Comparison of ENCODE assay signal across 8 mouse cellular contexts in the genomic region with DNA sequence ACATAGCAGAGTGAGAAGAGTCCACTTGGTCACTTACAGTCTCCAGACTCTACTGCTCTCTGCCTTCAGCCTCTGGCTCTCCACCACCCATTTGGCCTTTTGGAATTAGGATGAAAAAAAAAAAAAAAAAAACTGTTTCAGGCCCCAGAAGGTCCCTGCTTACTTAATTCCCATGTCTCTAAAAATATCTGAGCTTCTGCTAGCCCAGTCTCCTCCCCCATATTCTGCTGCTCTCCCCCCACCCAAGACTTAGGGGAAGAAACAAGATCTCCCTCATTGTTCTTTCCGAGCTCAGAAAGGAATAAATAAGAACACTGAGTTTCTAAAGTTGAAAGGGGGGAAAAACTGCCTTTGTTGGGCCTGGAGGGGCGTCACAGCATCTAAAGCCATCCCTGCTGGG. TPM values are rescaled to one million over a fixed set of nuclear protein-coding genes. Genes with fewer than 3 reads are reported as not detected.
A peak's percentile ranks its signal among the peaks of the same experiment; 100 is the strongest.
DNase-seq lines count a peak whose midpoint lies in the region; ATAC-seq and TF ChIP-seq lines count a peak whose summit lies in the region.

No protein-coding gene starts in this region.

- peak overlapping the region; percentile 31; the same call in 1 of the 2 replicates for H3K9ac ChIP-seq in lung, embryonic 14.5 days
- no peak overlapping the region for H3K9ac ChIP-seq in intestine, embryonic 15.5 days
- 0 out of 2 replicates have a peak overlapping the region, but pooled peaks have one; percentile 5 for H3K9ac ChIP-seq in neural tube, embryonic 15.5 days (replicated peaks)

- H3K36me3 ChIP-seq in lung, embryonic 14.5 days (ENCODE audit: insufficient read depth) = peaks cover 13% of the 10 kb centered on the region; the same call in 1 of the 2 replicates
- H3K36me3 ChIP-seq in intestine, embryonic 15.5 days = no peaks in the 10 kb centered on the region
- H3K36me3 ChIP-seq in neural tube, embryonic 15.5 days = no peaks in the 10 kb centered on the region

- no peaks in the 10 kb centered on the region for H3K9me3 ChIP-seq in lung, embryonic 14.5 days (ENCODE audit: low read depth, low read length)
- no peaks in the 10 kb centered on the region for H3K9me3 ChIP-seq in intestine, embryonic 15.5 days
- no peaks in the 10 kb centered on the region for H3K9me3 ChIP-seq in neural tube, embryonic 15.5 days (replicated peaks)

- TF ChIP-seq CTCF in lung, embryonic 14.5 days (IDR thresholded peaks at IDR 0.05; ENCODE audit: low read depth) = no peak
- no peak for TF ChIP-seq CTCF in embryonic fibroblast, embryonic 13.5 days (IDR thresholded peaks at IDR 0.05; ENCODE audit: borderline replicate concordance, insufficient read depth, low read length)

- no peak for TF ChIP-seq POLR2A in embryonic fibroblast, embryonic 13.5 days (IDR thresholded peaks at IDR 0.05; ENCODE audit: low read depth, low read length)

- intact Hi-C loops in left cerebral cortex, postnatal 36 days (cut with DNase I) = no loop called here

- H3K27me3 ChIP-seq in lung, embryonic 14.5 days (ENCODE audit: insufficient read depth, low read length) = no peaks in the 10 kb centered on the region
- H3K27me3 ChIP-seq in intestine, embryonic 15.5 days (replicated peaks) = no peaks in the 10 kb centered on the region
- H3K27me3 ChIP-seq in neural tube, embryonic 15.5 days (replicated peaks) = no peaks in the 10 kb centered on the region

- H3K4me2 ChIP-seq in lung, embryonic 14.5 days = peak overlapping the region; percentile 43
- H3K4me2 ChIP-seq in intestine, embryonic 15.5 days (replicated peaks) = peak overlapping the region; percentile 31
- H3K4me2 ChIP-seq in neural tube, embryonic 15.5 days = peak overlapping the region; percentile 27; the same call in 1 of the 2 replicates

- H3K4me1 ChIP-seq in lung, embryonic 14.5 days (ENCODE audit: insufficient read depth) = peaks cover 32% of the 10 kb centered on the region
- H3K4me1 ChIP-seq in embryonic fibroblast, embryonic 13.5 days (ENCODE audit: control insufficient read depth, insufficient read depth, low read length) = peaks cover 14% of the 10 kb centered on the region
- peaks cover 33% of the 10 kb centered on the region for H3K4me1 ChIP-seq in intestine, embryonic 15.5 days (replicated peaks)
- peaks cover 41% of the 10 kb centered on the region for H3K4me1 ChIP-seq in neural tube, embryonic 15.5 days

- peak; percentile 57 for ATAC-seq in lung, embryonic 14.5 days (ENCODE audit: insufficient read depth)
- 0 out of 2 replicates have a peak, but pooled peaks have one; percentile 50 for ATAC-seq in intestine, embryonic 15.5 days
- no peak for ATAC-seq in neural tube, embryonic 15.5 days (ENCODE audit: low FRiP score)
- no peak for ATAC-seq in granulocyte monocyte progenitor cell, adult 5-6 weeks (replicated peaks; ENCODE audit: poor library complexity, severe bottlenecking)

- H3K4me3 ChIP-seq in lung, embryonic 14.5 days (ENCODE audit: low read depth, low read length) = no peak overlapping the region
- no peak overlapping the region for H3K4me3 ChIP-seq in embryonic fibroblast, embryonic 13.5 days (ENCODE audit: insufficient read depth, low read length)
- H3K4me3 ChIP-seq in intestine, embryonic 15.5 days (replicated peaks) = no peak overlapping the region
- H3K4me3 ChIP-seq in neural tube, embryonic 15.5 days (replicated peaks) = no peak overlapping the region

- WGBS in lung, embryonic 14.5 days = 33% methylated on average over 2 of the region's 2 CpGs
- 50% methylated on average over 2 of the region's 2 CpGs for WGBS in intestine, embryonic 15.5 days
- WGBS in neural tube, embryonic 15.5 days = 15% methylated on average over 2 of the region's 2 CpGs

- no peak for DNase-seq in lung, embryonic 14.5 days
- no peak for DNase-seq in lung, adult 18-20 months
- no peak for DNase-seq in gastrocnemius, postnatal 4 days (ENCODE audit: low spot score in 2 of 2)
- DNase-seq in left cerebral cortex, postnatal 36 days (ENCODE audit: low spot score in 2 of 2) = no peak

- H3K27ac ChIP-seq in lung, embryonic 14.5 days (ENCODE audit: low read depth) = peak overlapping the region; percentile 96
- H3K27ac ChIP-seq in embryonic fibroblast, embryonic 13.5 days (ENCODE audit: insufficient read depth, low read length) = peak overlapping the region; percentile 98
- peak overlapping the region; percentile 88 for H3K27ac ChIP-seq in intestine, embryonic 15.5 days
- H3K27ac ChIP-seq in neural tube, embryonic 15.5 days (replicated peaks) = peak overlapping the region; percentile 84

RNA-seq across cellular contexts. Expression of a gene that starts 46.4 kb away (rescaled TPM):
- 128 and 145 TPM in 2 replicates for polyA plus RNA-seq in lung, embryonic 14.5 days (2014; fragmentation: Nextera tagmentation; extraction: Ambion mirVana)
- 233 and 249 TPM in 2 replicates for polyA plus RNA-seq in embryonic fibroblast, embryonic 13.5 days (2011; ENCODE audit: insufficient read length, low read depth, missing spikeins)
- 54.9 and 56.2 TPM in 2 replicates for polyA plus RNA-seq in intestine, embryonic 15.5 days (2015; fragmentation: Nextera tagmentation; extraction: Ambion mirVana)
- 46.8 and 65.8 TPM in 2 replicates for polyA plus RNA-seq in neural tube, embryonic 15.5 days (2015; fragmentation: Nextera tagmentation; extraction: Ambion mirVana)
- 50.1 and 70.7 TPM in 2 replicates for total RNA-seq in granulocyte monocyte progenitor cell, adult 5-6 weeks (2014; fragmentation: Nextera tagmentation)
- total RNA-seq in granulocyte monocyte progenitor cell, adult 5-6 weeks (2017) = 56.4 and 71.4 TPM in 2 replicates
- 100 to 1,000 TPM; 213 to 215 TPM for total RNA-seq in gastrocnemius, postnatal 4 days (2021)
- total RNA-seq in left cerebral cortex, postnatal 36 days (2021) = 100 to 1,000 TPM; 293 to 299 TPM

Comparison
In these comparisons a context has a peak if more than half of its experiments do, and no peak if none do; other contexts are left out.
1. ATAC-seq: peak in lung, embryonic 14.5 days (single experiment) and intestine, embryonic 15.5 days (single experiment); none in neural tube, embryonic 15.5 days (single experiment) and granulocyte monocyte progenitor cell, adult 5-6 weeks (single experiment).
2. Peak in every context shown above with its lines, with median percentiles within 50 percentile points of each other: H3K27ac ChIP-seq and H3K4me2 ChIP-seq.